Mouse (Mus musculus) mesoderm, embryonic 11.5 days (tissue): ENCODE results near the gene Scel.

ENCODE experiments used
- DNase-seq: peaks from one replicate; pipeline ENCODE4 v3.0.0-alpha.2; 2012; ENCODE audit warnings: low read depth, low spot score

Scel gene

GRCm38 (mm10) chr14:103651106-103651505, 138.0 kb downstream of the Scel start:
- no peak for DNase-seq

DNA sequence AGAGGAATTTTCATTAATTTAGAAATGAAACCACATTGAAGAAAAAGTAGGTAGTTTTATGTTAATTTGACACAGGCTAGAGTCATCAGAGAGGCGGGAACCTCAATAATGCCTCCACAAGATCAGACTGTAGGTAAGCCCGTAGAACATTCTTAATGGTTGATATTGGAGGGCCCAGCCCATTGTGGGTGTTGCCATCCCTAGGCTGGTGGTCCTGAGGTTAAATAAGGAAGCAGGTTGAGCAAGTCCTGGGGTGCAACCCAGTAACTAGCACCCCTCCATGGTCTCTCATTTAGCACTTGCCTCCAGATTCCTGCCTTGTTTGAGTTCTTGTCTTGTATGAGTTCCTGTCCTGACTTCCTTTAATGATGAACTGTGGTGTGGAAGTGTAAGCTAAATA, 138.4 kb downstream of the Scel start:
- no peak for DNase-seq

GRCm38 (mm10) chr14:103652524-103652923, 139.4 kb downstream of the Scel start:
- no peak for DNase-seq

GRCm38 (mm10) chr14:103653800-103654199, 140.7 kb downstream of the Scel start:
- DNase-seq, result no peak

GRCm38 (mm10) chr14:103655448-103655847, 142.3 kb downstream of the Scel start:
- no peak for DNase-seq

GRCm38 (mm10) chr14:103657876-103658275, 144.7 kb downstream of the Scel start:
- DNase-seq, result no peak
